Mouse (Mus musculus) adrenal gland, postnatal 4 days (tissue): ENCODE results near the gene Abcf3. TPM values are rescaled to one million over a fixed set of nuclear protein-coding genes. Genes with fewer than 3 reads are reported as not detected.
A peak's percentile ranks its signal among the peaks of the same experiment; 100 is the strongest.

ENCODE experiments used
- DNase-seq, 2 experiments: peaks; one replicate each; pipeline ENCODE4 v3.0.0; 2021 to 2022; ENCODE audit warnings: low spot score in 2 of 2, mixed read lengths in 2 of 2
- total RNA-seq, 2 experiments: library from RNA; stranded (reverse); gene quantifications; 2 replicates each; pipeline ENCODE4 v1.2.3; 2021

Abcf3 gene
- total RNA-seq, 2 experiments from 2014 or later: 75.4 to 79.2 TPM

GRCm38 (mm10) chr16:20539649-20540048 lies 8.7 kb upstream of the Abcf3 start:
- DNase-seq: no peak

- DNase-seq: no peak
Measured at GRCm38 (mm10) chr16:20540438-20540837, 7.9 kb upstream of the Abcf3 start.

- no peak for DNase-seq
Measured at GRCm38 (mm10) chr16:20545696-20546095, 2.7 kb upstream of the Abcf3 start.

GRCm38 (mm10) chr16:20547423-20547822 lies 954 bp upstream of the Abcf3 start:
- DNase-seq: no peak

GRCm38 (mm10) chr16:20549161-20549560 lies 784 bp downstream of the Abcf3 start:
- no peak for DNase-seq

GRCm38 (mm10) chr16:20551691-20552090 lies 3.3 kb downstream of the Abcf3 start:
- no peak for DNase-seq

GRCm38 (mm10) chr16:20552594-20552993 lies 4.2 kb downstream of the Abcf3 start:
- no peak for DNase-seq

- no peak for DNase-seq
Measured at GRCm38 (mm10) chr16:20555000-20555399, 6.6 kb downstream of the Abcf3 start.

GRCm38 (mm10) chr16:20557381-20557780 lies 9.0 kb downstream of the Abcf3 start:
- no peak for DNase-seq

- no peak for DNase-seq
Measured at GRCm38 (mm10) chr16:20565075-20565474, 16.7 kb downstream of the Abcf3 start.

GRCm38 (mm10) chr16:20589366-20589938 lies 41.1 kb downstream of the Abcf3 start, which contains the start of gene Vwa5b2:
Vwa5b2 (plus strand) TSS chr16:20589471.
- DNase-seq: no peak

GRCm38 (mm10) chr16:20589939-20590679 lies 41.7 kb downstream of the Abcf3 start:
- no peak for DNase-seq

- DNase-seq: no peak
Measured at GRCm38 (mm10) chr16:20590680-20591038, 42.3 kb downstream of the Abcf3 start.

GRCm38 (mm10) chr16:20591076-20591705 lies 42.8 kb downstream of the Abcf3 start:
- no peak for DNase-seq

- no peak for DNase-seq
Measured at GRCm38 (mm10) chr16:20595060-20595673, 46.8 kb downstream of the Abcf3 start.

GRCm38 (mm10) chr16:20595737-20596136 lies 47.4 kb downstream of the Abcf3 start:
- no peak for DNase-seq

GRCm38 (mm10) chr16:20596687-20597441 lies 48.5 kb downstream of the Abcf3 start:
- DNase-seq: no peak

- no peak for DNase-seq
Measured at GRCm38 (mm10) chr16:20600511-20600910, 52.1 kb downstream of the Abcf3 start.

GRCm38 (mm10) chr16:20604705-20605104 lies 56.3 kb downstream of the Abcf3 start:
- DNase-seq: no peak

GRCm38 (mm10) chr16:20610501-20611356 lies 62.4 kb downstream of the Abcf3 start:
- DNase-seq: peak; percentile 31 to 50
